ENCODE assay signal across 12 mouse cellular contexts in genomic region chr4:141316023-141316422, GRCm38 (mm10). TPM values are rescaled to one million over a fixed set of nuclear protein-coding genes. Genes with fewer than 3 reads are reported as not detected.
DNase-seq lines count a peak whose midpoint lies in the region; ATAC-seq and TF ChIP-seq lines count a peak whose summit lies in the region.
"Had no signal": no experiment of that assay in that cellular context is flagged by ENCODE, and none has a peak within 500 bp of the region (broad histone marks: within the 10 kb centered on the region; RNA-seq: fewer than 3 reads in every experiment).

No protein-coding gene starts in this region.

- 81% methylated on average over 7 of the region's 7 CpGs for WGBS in hindbrain, embryonic 10.5 days
- 77% methylated on average over 7 of the region's 7 CpGs for WGBS in hindbrain, postnatal 0 days
- WGBS in cerebellum, adult 2 months, result 16% methylated on average over 7 of the region's 7 CpGs

- H3K4me3 ChIP-seq in hindbrain, embryonic 10.5 days, result no peak overlapping the region
- no peak overlapping the region for H3K4me3 ChIP-seq in hindbrain, postnatal 0 days (ENCODE audit: low read length)
- H3K4me3 ChIP-seq in cerebellum, adult 2 months (replicated peaks; ENCODE audit: insufficient read depth, low read depth, low read length), result no peak overlapping the region
- H3K4me3 ChIP-seq: forebrain, embryonic 12.5 days; neural tube, embryonic 13.5 days had no signal

- no peaks in the 10 kb centered on the region for H3K27me3 ChIP-seq in hindbrain, embryonic 10.5 days (ENCODE audit: insufficient read depth, poor library complexity, severe bottlenecking)
- no peaks in the 10 kb centered on the region for H3K27me3 ChIP-seq in hindbrain, postnatal 0 days (ENCODE audit: insufficient read depth, low read length)
- no peaks in the 10 kb centered on the region for H3K27me3 ChIP-seq in cerebellum, adult 2 months (ENCODE audit: control insufficient read depth, insufficient read depth, low read length)
- H3K27me3 ChIP-seq: forebrain, embryonic 12.5 days; neural tube, embryonic 13.5 days had no signal

- peak overlapping the region; percentile 53; the same call in 1 of the 2 replicates for H3K27ac ChIP-seq in hindbrain, embryonic 10.5 days
- no peak overlapping the region for H3K27ac ChIP-seq in hindbrain, postnatal 0 days
- peak overlapping the region; percentile 17; the same call in 1 of the 2 replicates for H3K27ac ChIP-seq in cerebellum, adult 2 months (ENCODE audit: insufficient read depth, low read length)
- H3K27ac ChIP-seq: forebrain, embryonic 12.5 days; neural tube, embryonic 13.5 days had no signal

- no peak overlapping the region for H3K4me2 ChIP-seq in hindbrain, postnatal 0 days (ENCODE audit: low read depth, low read length)
- H3K4me2 ChIP-seq: forebrain, embryonic 12.5 days; neural tube, embryonic 13.5 days had no signal

- TF ChIP-seq POLR2A in cerebellum, adult 2 months (IDR thresholded peaks at IDR 0.05; ENCODE audit: borderline replicate concordance, insufficient read depth, low read length), result no peak

- ATAC-seq in hindbrain, postnatal 0 days, result no peak
- ATAC-seq in common myeloid progenitor, adult 5-6 weeks (replicated peaks; ENCODE audit: low read depth, poor library complexity, severe bottlenecking), result 0 out of 2 replicates have a peak, but pooled peaks have one; percentile 5
- ATAC-seq: intestine, embryonic 16.5 days had no signal

- DNase-seq in hindbrain, embryonic 10.5 days (ENCODE audit: low spot score), result no peak
- no peak for DNase-seq in hindbrain, postnatal 0 days (ENCODE audit: low spot score)
- peak; percentile 37 to 54 for DNase-seq in cerebellum, adult 2 months
- peak; percentile 49 to 76 for DNase-seq in kidney, postnatal 25 days
- no peak for DNase-seq in natural killer cell, adult 2 months (ENCODE audit: low spot score in 2 of 2)
- no peak for DNase-seq in right cerebral cortex, adult 18-20 months
- no peak for DNase-seq in yolk sac, embryonic 10.5 days (ENCODE audit: low spot score)
- DNase-seq: thymus, postnatal 36 days had no signal

- TF ChIP-seq CTCF in hindbrain, postnatal 0 days (IDR thresholded peaks at IDR 0.05; ENCODE audit: low read depth), result no peak
- TF ChIP-seq CTCF in cerebellum, adult 2 months (IDR thresholded peaks at IDR 0.05; ENCODE audit: borderline replicate concordance, insufficient read depth, low read depth, low read length), result no peak

- no peaks in the 10 kb centered on the region for H3K9me3 ChIP-seq in hindbrain, embryonic 10.5 days
- no peaks in the 10 kb centered on the region for H3K9me3 ChIP-seq in hindbrain, postnatal 0 days (ENCODE audit: low read length)
- H3K9me3 ChIP-seq: forebrain, embryonic 12.5 days; neural tube, embryonic 13.5 days had no signal

- H3K36me3 ChIP-seq in hindbrain, embryonic 10.5 days, result peaks cover 48% of the 10 kb centered on the region
- no peaks in the 10 kb centered on the region for H3K36me3 ChIP-seq in hindbrain, postnatal 0 days (ENCODE audit: insufficient read depth, low read length)
- H3K36me3 ChIP-seq: forebrain, embryonic 12.5 days; neural tube, embryonic 13.5 days had no signal

- peaks cover 51% of the 10 kb centered on the region for H3K4me1 ChIP-seq in hindbrain, embryonic 10.5 days (replicated peaks)
- no peaks in the 10 kb centered on the region; the same call in 1 of the 2 replicates for H3K4me1 ChIP-seq in hindbrain, postnatal 0 days (ENCODE audit: insufficient read depth, low read length)
- H3K4me1 ChIP-seq in cerebellum, adult 2 months (ENCODE audit: control insufficient read depth, insufficient read depth, low read length), result peaks cover 21% of the 10 kb centered on the region

- H3K9ac ChIP-seq in hindbrain, postnatal 0 days (replicated peaks; ENCODE audit: low read length), result no peak overlapping the region
- H3K9ac ChIP-seq: forebrain, embryonic 12.5 days; neural tube, embryonic 13.5 days had no signal

RNA-seq across cellular contexts. Expression of gene Epha2, which starts 15.0 kb away (rescaled TPM):
- polyA plus RNA-seq in hindbrain, embryonic 10.5 days (2016; fragmentation: Nextera tagmentation; extraction: Ambion mirVana), result 3.3 and 4.4 TPM in 2 replicates
- total RNA-seq in hindbrain, postnatal 0 days (2014; rRNA removed), result 1.6 and 3.5 TPM in 2 replicates
- 0.44 and 0.46 TPM in 2 replicates for polyA plus RNA-seq in hindbrain, postnatal 0 days (2015; fragmentation: Nextera tagmentation; extraction: Ambion mirVana)
- 1.9 and 2.0 TPM in 2 replicates for polyA plus RNA-seq in cerebellum, adult 2 months (2012; rRNA removed)
- 0.29 and 1.2 TPM in 2 replicates for total RNA-seq in common myeloid progenitor, adult 5-6 weeks (2017)

RNA-seq across cellular contexts. Expression of gene Fam131c, which starts 52.0 kb away (rescaled TPM):
- 0.65 and 0.81 TPM in 2 replicates for polyA plus RNA-seq in hindbrain, embryonic 10.5 days (2016; fragmentation: Nextera tagmentation; extraction: Ambion mirVana)
- total RNA-seq in hindbrain, postnatal 0 days (2014; rRNA removed), result 95.3 and 103 TPM in 2 replicates
- 41.7 and 46.3 TPM in 2 replicates for polyA plus RNA-seq in hindbrain, postnatal 0 days (2015; fragmentation: Nextera tagmentation; extraction: Ambion mirVana)
- polyA plus RNA-seq in cerebellum, adult 2 months (2012; rRNA removed), result 17.9 and 18.2 TPM in 2 replicates
- not detected in 2 replicates for total RNA-seq in common myeloid progenitor, adult 5-6 weeks (2017)

Comparison
In these comparisons a context has a peak if more than half of its experiments do, and no peak if none do; other contexts are left out.
1. RNA of gene Fam131c, which starts 52.0 kb away (polyA plus RNA-seq): 41.7 to 46.3 TPM in hindbrain, postnatal 0 days and 17.9 to 18.2 TPM in cerebellum, adult 2 months; 0.65 to 0.81 TPM in hindbrain, embryonic 10.5 days; every median in the first group is over 10 times any median in the second.
2. DNase-seq: peak in cerebellum, adult 2 months (2 of 2) and kidney, postnatal 25 days (2 of 2); none in hindbrain, embryonic 10.5 days (single experiment), hindbrain, postnatal 0 days (single experiment), natural killer cell, adult 2 months (0 of 2), right cerebral cortex, adult 18-20 months (single experiment) and yolk sac, embryonic 10.5 days (single experiment).